Mouse (Mus musculus) lung, postnatal 0 days (tissue): ENCODE measurements at regions not wholly inside any gene's neighbourhood (a gene's known extent, or its start where the extent isn't known, plus 50 kb on each side); places are given as distances from the start of the nearest gene placed in this dataset.

Experiments
- ATAC-seq: fragments of 200-750 bp; cut with Nextera tagmentation; 2 replicates; pipeline ENCODE4 v1.8.0; 2017; ENCODE audit warnings: moderate library complexity
- DNase-seq: peaks from one replicate; pipeline ENCODE4 v3.0.0-alpha.2; 2016; ENCODE audit warnings: low spot score
- H3K27ac ChIP-seq: fragments of 300-500 bp; sonication (generic); 2 replicates; pipeline ENCODE4 v1.5.1; 2014; ENCODE audit warnings: antibody characterized with exemption, mild to moderate bottlenecking, low read length, mixed read lengths
- H3K27me3 ChIP-seq: fragments of 300-500 bp; sonication (generic); replicated peaks from 2 replicates; pipeline ENCODE4 v1.6.1; 2014; ENCODE audit warnings: low read length, mixed read lengths; ENCODE audit not compliant: insufficient read depth
- H3K36me3 ChIP-seq: fragments of 300-500 bp; sonication (generic); 2 replicates; pipeline ENCODE4 v1.6.1; 2014; ENCODE audit warnings: low read length, mixed read lengths; ENCODE audit not compliant: insufficient read depth
- H3K4me1 ChIP-seq: fragments of 300-500 bp; sonication (generic); 2 replicates; pipeline ENCODE4 v1.6.1; 2014; ENCODE audit warnings: antibody characterized with exemption, low read depth, low read length, mixed read lengths; ENCODE audit not compliant: insufficient read depth
- H3K4me2 ChIP-seq: fragments of 300-500 bp; sonication (generic); replicated peaks from 2 replicates; pipeline ENCODE4 v1.6.1; 2014; ENCODE audit warnings: low read depth, mild to moderate bottlenecking, low read length, moderate library complexity, mixed read lengths
- H3K4me3 ChIP-seq: fragments of 300-500 bp; sonication (generic); 2 replicates; pipeline ENCODE4 v1.5.1; 2014; ENCODE audit warnings: low read depth, low read length
- H3K9ac ChIP-seq: fragments of 300-500 bp; sonication (generic); replicated peaks from 2 replicates; pipeline ENCODE4 v1.6.1; 2014; ENCODE audit warnings: low read depth, mild to moderate bottlenecking
- H3K9me3 ChIP-seq: fragments of 300-500 bp; sonication (generic); 2 replicates; pipeline ENCODE4 v1.6.1; 2016; ENCODE audit warnings: low read length, mixed read lengths
- CTCF ChIP-seq: IDR thresholded peaks from 2 replicates; pipeline ENCODE4 v1.5.1; 2016; ENCODE audit warnings: antibody characterized with exemption, mild to moderate bottlenecking
- EP300 ChIP-seq: IDR thresholded peaks from 2 replicates; pipeline ENCODE4 v1.6.1; 2016; ENCODE audit warnings: antibody characterized with exemption, mild to moderate bottlenecking, control low read depth
- WGBS: fragments of 180-500 bp; shearing (Covaris S2); extraction: QIAGEN DNeasy Blood & Tissue Kit; methylation state at CpG from one replicate; pipeline ENCODE4 v1.1.7; 2014; 5-methylcytosine and 5-hydroxymethylcytosine counted together

DNA sequence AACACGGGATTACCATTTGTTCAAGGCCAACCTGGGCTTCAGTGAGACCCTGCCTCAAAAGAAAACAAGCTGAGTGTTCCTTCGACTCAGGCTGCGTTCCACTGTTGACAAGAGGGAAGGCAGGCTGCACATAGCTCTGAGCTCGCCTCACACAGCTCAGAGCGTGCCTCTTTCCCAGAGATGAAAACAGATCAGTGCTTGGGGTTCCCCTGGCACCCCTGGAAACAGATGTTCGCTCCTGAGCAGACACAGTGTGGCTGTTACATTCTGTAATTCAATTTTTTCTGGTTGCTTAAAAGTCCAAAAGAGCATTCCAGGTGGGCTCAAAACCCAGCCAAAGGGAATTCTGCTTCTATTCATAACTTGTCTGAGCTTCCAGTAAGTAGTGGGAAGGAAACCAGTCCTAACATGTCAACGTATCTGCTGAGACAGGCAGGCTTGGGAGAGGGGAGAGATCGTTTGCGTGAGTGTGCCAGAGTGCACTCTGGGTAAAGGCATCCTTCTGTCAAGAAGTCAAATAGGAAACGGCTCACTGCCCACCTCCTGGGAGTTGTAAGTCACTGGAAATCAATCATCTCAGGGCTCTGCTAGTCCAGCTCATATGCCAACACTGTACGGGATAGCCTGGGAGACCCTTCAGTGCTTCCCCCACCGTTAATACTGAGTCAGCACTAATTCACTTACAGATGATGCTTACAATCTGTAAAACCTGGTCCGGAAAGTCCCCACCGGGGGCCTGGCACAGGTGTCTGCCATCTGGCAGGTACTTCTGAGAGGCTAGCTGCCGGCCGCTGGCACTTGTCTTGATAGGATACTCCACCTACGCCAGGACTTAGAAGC is 107.3 kb upstream of the Tmem150c start:
- 40% methylated on average over 17 of the region's 17 CpGs for WGBS
- Histone ChIP-seq H3K9me3 (no peaks in the 10 kb centered on the region), H3K4me2 (no peak overlapping the region), H3K36me3 (no peaks in the 10 kb centered on the region), H3K4me3 (no peak overlapping the region), H3K27ac (no peak overlapping the region), H3K4me1 (no peaks in the 10 kb centered on the region), H3K27me3 (no peaks in the 10 kb centered on the region), H3K9ac (no peak overlapping the region)
- DNase-seq: no peak
- TF ChIP-seq CTCF: no peak
- TF ChIP-seq EP300: no peak
- no peak for ATAC-seq

DNA sequence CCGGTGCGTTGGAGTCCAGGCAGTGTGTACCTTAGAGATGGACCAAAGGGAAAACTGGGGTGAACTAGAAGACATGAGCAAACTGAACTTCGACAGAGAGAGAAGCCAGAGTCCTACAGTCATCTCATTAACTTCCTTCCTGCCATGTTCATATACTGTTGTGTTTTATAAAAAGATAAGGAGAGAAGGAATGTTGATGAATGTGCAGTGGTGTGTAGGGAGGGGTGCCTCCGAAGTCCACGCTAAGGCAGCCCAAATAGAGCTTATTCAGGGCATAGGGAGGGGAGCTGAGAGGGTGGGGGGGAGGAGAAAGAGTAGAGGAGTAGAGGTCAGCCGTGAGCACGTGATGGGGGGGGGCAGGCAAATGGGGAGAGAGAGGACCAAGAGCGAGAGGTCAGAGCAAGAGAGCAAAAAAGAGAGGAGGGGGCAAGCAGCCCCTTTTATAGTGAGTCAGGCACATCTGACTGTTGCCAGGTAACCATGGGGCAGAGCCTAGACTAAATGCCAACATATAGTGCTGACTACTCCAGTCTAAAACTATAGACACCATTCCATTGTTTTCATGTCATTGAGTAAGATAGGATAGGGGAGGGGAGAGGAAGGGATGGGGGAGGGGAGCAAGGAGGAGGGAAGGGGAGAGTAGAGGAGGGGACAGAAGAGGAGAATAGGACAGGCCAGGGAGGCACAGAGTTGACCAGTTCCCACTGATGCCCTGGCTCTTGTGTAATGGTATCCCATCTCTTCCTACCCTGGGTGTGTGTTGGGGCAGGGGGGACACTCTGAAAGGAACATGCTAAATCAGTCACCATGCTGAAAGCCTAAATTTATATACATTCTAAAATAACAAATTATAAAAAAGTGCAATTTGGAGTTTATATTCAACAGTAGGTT is 100.4 kb upstream of the Tmem150c start:
- no peak for DNase-seq
- H3K4me3 ChIP-seq: no peak overlapping the region
- ATAC-seq: peak; percentile 13; the same call in 1 of the 2 replicates
- H3K9ac ChIP-seq: no peak overlapping the region
- H3K4me2 ChIP-seq: no peak overlapping the region
- no peak overlapping the region for H3K27ac ChIP-seq
- no peaks in the 10 kb centered on the region for H3K9me3 ChIP-seq
- WGBS: 44% methylated on average over 8 of the region's 8 CpGs
- no peaks in the 10 kb centered on the region for H3K4me1 ChIP-seq
- no peaks in the 10 kb centered on the region for H3K36me3 ChIP-seq
- H3K27me3 ChIP-seq: no peaks in the 10 kb centered on the region
- TF ChIP-seq CTCF (no peak), EP300 (no peak)

DNA sequence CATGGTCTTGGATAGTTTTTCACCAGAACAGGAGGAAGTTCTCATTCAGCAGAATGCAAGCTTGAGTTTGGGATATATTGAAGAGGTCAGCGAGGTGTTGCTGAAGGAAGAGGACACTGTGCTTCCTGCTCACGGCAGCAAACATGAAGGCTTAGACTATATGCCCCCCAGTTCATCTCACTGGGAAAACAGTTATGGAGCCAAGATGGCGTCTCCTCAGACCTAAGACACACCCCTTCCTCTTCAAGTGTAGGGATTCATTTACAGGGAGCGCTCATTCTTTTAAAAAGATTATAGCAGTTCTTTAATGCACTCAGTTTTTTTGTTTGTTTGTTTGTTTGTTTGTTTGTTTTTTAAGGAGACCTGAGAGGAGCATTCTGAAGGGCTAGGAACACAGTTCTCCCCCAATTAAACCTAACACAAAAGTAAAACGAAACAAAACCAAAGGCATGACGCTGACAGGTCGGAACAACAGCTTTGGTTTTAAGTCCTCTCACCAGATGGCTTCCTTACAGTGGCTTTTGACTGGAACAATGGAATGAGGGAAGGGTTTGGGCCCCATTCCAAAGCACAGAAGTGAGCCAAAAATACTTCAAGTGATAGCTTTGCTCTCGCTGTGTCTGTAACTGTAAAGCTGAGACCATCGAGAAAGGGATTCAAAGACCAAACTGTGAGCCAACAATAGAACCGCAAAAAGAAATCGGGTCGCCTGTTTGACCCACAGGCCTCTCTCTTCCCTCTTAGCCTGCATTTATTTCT is 99.5 kb upstream of the Tmem150c start:
- peak; percentile 89 for DNase-seq
- ATAC-seq: peak; percentile 77
- Histone ChIP-seq H3K4me2 (no peak overlapping the region), H3K27ac (peak overlapping the region; percentile 33), H3K27me3 (no peaks in the 10 kb centered on the region), H3K4me3 (no peak overlapping the region), H3K9me3 (no peaks in the 10 kb centered on the region), H3K4me1 (no peaks in the 10 kb centered on the region), H3K36me3 (no peaks in the 10 kb centered on the region), H3K9ac (no peak overlapping the region)
- TF ChIP-seq EP300: 0 out of 2 replicates have a peak, but pooled peaks have one; percentile 20
- no peak for TF ChIP-seq CTCF
- WGBS: 47% methylated on average over 12 of the region's 12 CpGs

DNA sequence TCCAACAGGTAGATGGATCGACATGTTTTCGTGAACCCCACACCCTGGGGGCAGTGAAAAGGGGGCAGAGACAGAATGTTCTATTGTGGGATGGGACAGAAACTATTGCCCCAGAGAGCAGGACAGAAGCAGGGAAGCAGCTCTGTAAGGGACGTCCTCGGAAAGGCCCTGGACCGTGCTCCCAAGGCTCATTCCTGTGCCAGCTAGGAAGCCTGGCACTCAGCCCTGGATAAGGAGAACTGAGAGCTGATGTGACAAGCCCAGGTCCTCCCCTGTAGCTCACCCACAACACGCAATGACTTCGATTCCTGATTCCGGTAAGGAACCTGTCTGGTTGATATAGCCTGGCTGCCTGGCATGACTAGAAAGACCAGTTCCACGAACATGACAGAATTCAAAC is 95.7 kb upstream of the Tmem150c start:
- no peaks in the 10 kb centered on the region for H3K36me3 ChIP-seq
- H3K9ac ChIP-seq: no peak overlapping the region
- no peaks in the 10 kb centered on the region for H3K27me3 ChIP-seq
- no peaks in the 10 kb centered on the region for H3K9me3 ChIP-seq
- no peak for DNase-seq
- H3K4me1 ChIP-seq: no peaks in the 10 kb centered on the region
- no peak overlapping the region for H3K4me3 ChIP-seq
- no peak for ATAC-seq
- WGBS: 72% methylated on average over 9 of the region's 9 CpGs
- TF ChIP-seq CTCF (no peak), EP300 (no peak)
- H3K27ac ChIP-seq: no peak overlapping the region
- no peak overlapping the region for H3K4me2 ChIP-seq

DNA sequence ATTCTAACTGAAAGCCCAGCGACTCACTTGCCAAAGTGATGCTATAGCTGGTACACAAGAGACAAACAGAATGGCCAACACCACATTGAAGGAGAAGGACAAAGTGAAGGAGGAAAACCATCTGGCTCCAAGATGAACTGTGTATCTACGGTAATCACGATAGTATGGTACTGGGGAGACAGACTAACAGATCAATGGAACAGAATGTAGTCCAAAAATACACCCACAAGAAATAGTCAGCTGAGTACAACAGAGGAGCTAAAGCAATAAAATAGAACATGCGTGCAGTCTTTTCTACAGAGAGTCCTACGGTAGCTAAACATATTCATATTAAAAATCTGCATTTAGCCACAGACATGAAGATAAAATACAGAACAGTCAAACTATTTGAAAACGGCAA is 92.4 kb upstream of the Tmem150c start:
- no peaks in the 10 kb centered on the region for H3K9me3 ChIP-seq
- no peak for TF ChIP-seq CTCF
- no peak for TF ChIP-seq EP300
- DNase-seq: no peak
- 90% methylated on average over 6 of the region's 6 CpGs for WGBS
- no peak overlapping the region for H3K27ac ChIP-seq
- H3K36me3 ChIP-seq: no peaks in the 10 kb centered on the region
- H3K9ac ChIP-seq: no peak overlapping the region
- ATAC-seq: no peak
- no peaks in the 10 kb centered on the region for H3K4me1 ChIP-seq
- no peak overlapping the region for H3K4me2 ChIP-seq
- no peak overlapping the region for H3K4me3 ChIP-seq
- no peaks in the 10 kb centered on the region for H3K27me3 ChIP-seq

DNA sequence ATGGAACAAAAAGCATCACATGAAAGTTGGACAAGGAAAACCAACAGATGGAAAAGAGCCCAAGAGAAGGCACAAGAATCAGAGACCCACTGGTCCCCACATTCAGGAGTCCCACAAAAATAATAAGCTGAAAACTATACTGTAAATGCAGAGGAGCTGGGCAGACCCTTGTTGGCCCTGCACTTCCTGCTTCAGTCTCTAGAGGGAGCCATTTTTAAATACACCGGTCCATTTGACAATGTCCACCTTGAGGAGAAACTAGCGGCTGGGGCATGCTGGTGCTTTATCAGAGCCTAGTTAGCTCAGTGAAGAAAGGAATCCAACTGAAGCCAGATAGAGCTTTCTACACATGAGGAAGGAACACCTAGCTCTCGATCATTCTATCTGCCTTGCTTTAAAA is 90.1 kb upstream of the Tmem150c start:
- Histone ChIP-seq H3K27ac (no peak overlapping the region), H3K4me2 (no peak overlapping the region), H3K4me3 (no peak overlapping the region), H3K9ac (no peak overlapping the region), H3K36me3 (no peaks in the 10 kb centered on the region), H3K4me1 (no peaks in the 10 kb centered on the region), H3K27me3 (no peaks in the 10 kb centered on the region), H3K9me3 (no peaks in the 10 kb centered on the region)
- WGBS: 54% methylated on average over 3 of the region's 3 CpGs
- ATAC-seq (no peak), DNase-seq (no peak)
- no peak for TF ChIP-seq EP300
- TF ChIP-seq CTCF: peak; percentile 53
